In the genomic region with DNA sequence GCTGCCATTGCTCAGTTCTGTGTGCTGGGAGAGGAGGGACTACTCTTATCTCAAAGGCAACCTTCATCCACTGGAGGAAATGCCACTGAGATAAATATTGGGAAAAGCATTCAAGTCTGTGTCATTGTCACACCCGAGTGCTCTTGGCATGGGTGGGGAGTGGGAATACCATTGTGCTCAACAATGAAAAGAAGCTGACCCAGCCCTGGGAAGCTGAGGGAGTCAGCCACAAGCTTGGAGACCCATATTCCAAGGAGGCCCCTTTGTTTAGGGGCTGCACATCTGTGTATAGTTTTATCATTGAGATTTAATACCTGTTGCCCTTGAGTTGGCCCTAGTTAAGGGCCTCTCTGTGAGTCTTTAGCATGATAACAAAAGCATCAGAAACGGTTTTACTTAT, we compare ENCODE assay signal across 31 mouse cellular contexts. TPM values are rescaled to one million over a fixed set of nuclear protein-coding genes. Genes with fewer than 3 reads are reported as not detected.
A peak's percentile ranks its signal among the peaks of the same experiment; 100 is the strongest.
DNase-seq lines count a peak whose midpoint lies in the region; TF ChIP-seq lines count a peak whose summit lies in the region.
"Had no signal": no experiment of that assay in that cellular context is flagged by ENCODE, and none has a peak within 500 bp of the region (broad histone marks: within the 10 kb centered on the region; RNA-seq: fewer than 3 reads in every experiment).

No protein-coding gene starts in this region.

- H3K36me3 ChIP-seq in kidney, adult 2 months (ENCODE audit: control insufficient read depth, insufficient read depth, low read length) = no peaks in the 10 kb centered on the region
- H3K36me3 ChIP-seq: G1E; limb, embryonic 10.5 days; liver, embryonic 15.5 days had no signal

- peaks cover 21% of the 10 kb centered on the region for H3K4me1 ChIP-seq in kidney, adult 2 months (ENCODE audit: control insufficient read depth, insufficient read depth, low read length)
- H3K4me1 ChIP-seq: midbrain, embryonic 13.5 days; neural tube, embryonic 13.5 days had no signal

- no peak for TF ChIP-seq POLR2A in kidney, adult 2 months (IDR thresholded peaks at IDR 0.05; ENCODE audit: low read depth, low read length)

- DNase-seq in heart, adult 11 months = peak; percentile 96
- DNase-seq in heart, postnatal 4 days = no peak
- DNase-seq in kidney, adult 2 months = peak; percentile 26
- DNase-seq in kidney, postnatal 36 days = no peak
- DNase-seq in R1 (ENCODE audit: low read depth, low spot score) = peak; percentile 72
- peak; percentile 32 for DNase-seq in lung, postnatal 14 days
- no peak for DNase-seq in spleen, postnatal 10 days (ENCODE audit: low spot score in 2 of 2)
- DNase-seq in ovary, postnatal 14 days (ENCODE audit: low spot score) = no peak
- DNase-seq: cerebellum, adult 8-10 months; gastrocnemius, postnatal 10 days; kidney, adult 9 months; kidney, postnatal 4 days; layer of hippocampus, adult 9-11 months; thymus, postnatal 4 days had no signal

- H3K27me3 ChIP-seq in kidney, adult 2 months (replicated peaks; ENCODE audit: control insufficient read depth, insufficient read depth, low read length) = no peaks in the 10 kb centered on the region
- H3K27me3 ChIP-seq: liver, embryonic 15.5 days; midbrain, embryonic 13.5 days; neural tube, embryonic 13.5 days had no signal

- 68% methylated on average over 2 of the region's 2 CpGs for WGBS in kidney, adult 2 months

- no peak for TF ChIP-seq CTCF in kidney, adult 2 months (conservative IDR thresholded peaks at IDR 0.05; ENCODE audit: insufficient read depth, insufficient read length, low read depth, low read length)

- no peak overlapping the region for H3K27ac ChIP-seq in kidney, adult 2 months (ENCODE audit: insufficient read depth, low read depth, low read length)
- H3K27ac ChIP-seq: embryonic facial prominence, embryonic 10.5 days; hindbrain, embryonic 14.5 days; left cerebral cortex, adult 2 months; limb, embryonic 10.5 days; liver, embryonic 15.5 days; midbrain, embryonic 13.5 days; neural tube, embryonic 13.5 days had no signal

- H3K4me3 ChIP-seq in kidney, adult 2 months (ENCODE audit: insufficient read depth, low read depth, low read length) = no peak overlapping the region
- H3K4me3 ChIP-seq: embryonic facial prominence, embryonic 10.5 days; left cerebral cortex, adult 2 months; limb, embryonic 10.5 days; liver, embryonic 15.5 days; midbrain, embryonic 13.5 days; neural tube, embryonic 13.5 days had no signal

RNA-seq across cellular contexts. Expression of a gene that starts 10.7 kb away (rescaled TPM):
- 10 to 100 TPM; 36.8 to 42.9 TPM for total RNA-seq in heart, postnatal 4 days (2021)
- 14.3 and 17.8 TPM in 2 replicates for polyA plus RNA-seq in kidney, adult 2 months (2012; rRNA removed)
- total RNA-seq: G1E had no signal
- polyA plus RNA-seq: CD4-positive, CD25-positive, alpha-beta regulatory T cell, adult 4 months; G1E had no signal

RNA-seq across cellular contexts. Expression of a gene that starts 10.9 kb away (rescaled TPM):
- 10 to 100 TPM; 36.7 to 43.5 TPM for total RNA-seq in heart, postnatal 4 days (2021)
- 15.8 and 22.0 TPM in 2 replicates for polyA plus RNA-seq in kidney, adult 2 months (2012; rRNA removed)
- polyA plus RNA-seq: G1E had no signal

RNA-seq across cellular contexts. Expression of a gene that starts 34.1 kb away (rescaled TPM):
- total RNA-seq in heart, postnatal 4 days (2021) = 1 to 10 TPM; 5.4 to 6.3 TPM
- polyA plus RNA-seq in kidney, adult 2 months (2012; rRNA removed) = 3.3 and 4.1 TPM in 2 replicates
- polyA plus RNA-seq: G1E had no signal

RNA-seq across cellular contexts. Expression of a gene that starts 55.7 kb away (rescaled TPM):
- total RNA-seq in heart, postnatal 4 days (2021) = not detected
- polyA plus RNA-seq in kidney, adult 2 months (2012; rRNA removed) = not detected in 2 replicates
- total RNA-seq: adrenal gland, adult 18-20 months; adrenal gland, postnatal 4 days; common myeloid progenitor, adult 5-6 weeks; gastrocnemius, postnatal 10 days; left cerebral cortex, adult 2 months; megakaryocyte progenitor cell, adult 5-6 weeks had no signal
- polyA plus RNA-seq: CD4-positive, CD25-positive, alpha-beta regulatory T cell, adult 4 months; embryonic facial prominence, embryonic 10.5 days; forebrain, embryonic 11.5 days; G1E; heart, embryonic 14.5 days; hindbrain, embryonic 14.5 days; intestine, embryonic 14.5 days; limb, embryonic 10.5 days; liver, embryonic 15.5 days; midbrain, embryonic 13.5 days; neural tube, embryonic 13.5 days; small intestine, adult 2 months had no signal

Comparison
In these comparisons a context has a peak if more than half of its experiments do, and no peak if none do; other contexts are left out.
1. DNase-seq: peak in heart, adult 11 months (single experiment), kidney, adult 2 months (single experiment), R1 (single experiment) and lung, postnatal 14 days (single experiment); none in heart, postnatal 4 days (single experiment), kidney, postnatal 36 days (0 of 2), spleen, postnatal 10 days (0 of 2) and ovary, postnatal 14 days (single experiment).